Mouse (Mus musculus): ENCODE data around the gene Tmem178b. TPM values are rescaled to one million over a fixed set of nuclear protein-coding genes. Genes with fewer than 3 reads are reported as not detected.

The Tmem178b gene
- polyA plus RNA-seq, 1 experiment from 2014 or later = 1.8 TPM

DNA sequence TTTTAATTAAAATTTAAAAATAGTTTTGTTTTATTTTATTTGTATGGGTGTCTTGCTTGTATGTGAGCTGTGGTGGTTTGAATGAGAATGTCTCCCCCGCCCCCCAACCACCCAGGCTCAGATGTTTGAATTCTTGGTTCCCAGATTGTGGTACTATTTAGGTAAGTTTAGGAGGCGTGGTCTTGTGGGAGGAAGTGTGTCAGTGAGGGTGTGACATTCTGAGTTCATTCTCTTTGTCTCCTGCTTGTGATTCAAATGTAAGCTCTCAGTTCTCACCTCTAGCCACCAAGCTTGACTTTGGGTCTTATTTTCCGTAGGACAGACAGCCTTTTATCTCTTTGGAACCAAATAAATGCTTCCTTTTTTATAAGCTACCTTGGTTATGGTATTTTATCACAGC lies 17.7 kb downstream of the Tmem178b start:
- 81% methylated on average over 3 of the region's 3 CpGs for WGBS
- no peaks in the 10 kb centered on the region for H3K36me3 ChIP-seq

DNA sequence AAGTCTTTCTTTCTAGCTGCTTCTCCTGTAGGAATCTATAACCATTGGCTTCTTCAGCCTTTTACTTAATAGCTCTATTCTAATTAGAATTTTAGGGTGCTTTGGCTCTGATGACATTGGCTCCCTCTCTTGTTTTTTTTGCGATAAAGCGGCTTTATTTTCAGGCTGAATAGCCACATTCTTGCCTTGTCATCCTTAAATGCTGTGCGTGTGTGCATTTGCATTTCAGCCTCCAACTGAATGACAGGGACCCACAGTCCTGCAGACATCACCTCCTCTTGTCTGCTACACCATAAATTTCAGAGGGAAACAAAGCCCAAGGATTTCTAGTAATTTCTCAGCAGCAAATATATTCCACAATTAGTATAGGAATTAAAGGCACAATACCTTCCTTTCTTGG lies 23.4 kb downstream of the Tmem178b start:
- DNase-seq (ENCODE audit: low spot score) = no peak
- H3K4me1 ChIP-seq = peaks cover 17% of the 10 kb centered on the region
- no peaks in the 10 kb centered on the region for H3K36me3 ChIP-seq
- H3K9me3 ChIP-seq (replicated peaks) = no peaks in the 10 kb centered on the region
- no peaks in the 10 kb centered on the region for H3K27me3 ChIP-seq (ENCODE audit: low read depth, poor library complexity, severe bottlenecking)
- H3K4me3 ChIP-seq = no peak overlapping the region
- WGBS = 73% methylated on average over 3 of the region's 3 CpGs
- no peak overlapping the region for H3K27ac ChIP-seq (replicated peaks)

More for the DNA sequence above, 17.7 kb downstream of the Tmem178b start:
- no peak for DNase-seq (ENCODE audit: low spot score)
- Histone ChIP-seq H3K4me3 (no peak overlapping the region), H3K9me3 (replicated peaks) (no peaks in the 10 kb centered on the region; the same call in 1 of the 2 replicates), H3K4me1 (peaks cover 4% of the 10 kb centered on the region; the same call in 1 of the 2 replicates), H3K27me3 (ENCODE audit: low read depth, poor library complexity, severe bottlenecking) (no peaks in the 10 kb centered on the region), H3K27ac (replicated peaks) (no peak overlapping the region)

DNA sequence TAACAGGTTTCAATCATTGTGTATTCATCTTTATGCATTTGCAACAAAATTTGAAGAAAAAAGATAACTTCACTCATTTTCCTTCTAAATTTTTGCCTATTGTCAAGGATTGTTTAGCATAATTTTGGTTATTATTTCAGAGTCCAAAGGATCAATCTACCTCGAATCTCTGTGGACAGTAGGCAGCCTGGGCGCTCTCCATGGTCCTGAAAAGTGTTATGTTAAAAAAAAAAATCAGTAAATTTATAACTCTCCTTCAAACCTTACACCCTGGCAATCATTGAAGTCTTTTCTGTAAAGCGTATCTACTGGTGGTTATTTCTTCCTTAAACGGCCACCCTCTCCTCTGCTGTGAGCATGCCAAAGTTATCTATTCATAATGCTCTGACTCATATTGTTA lies 26.2 kb downstream of the Tmem178b start:
- DNase-seq (ENCODE audit: low spot score) = no peak
- no peak overlapping the region for H3K27ac ChIP-seq (replicated peaks)
- H3K9me3 ChIP-seq (replicated peaks) = no peaks in the 10 kb centered on the region
- 68% methylated on average over 4 of the region's 4 CpGs for WGBS
- peaks cover 16% of the 10 kb centered on the region for H3K4me1 ChIP-seq
- no peaks in the 10 kb centered on the region for H3K27me3 ChIP-seq (ENCODE audit: low read depth, poor library complexity, severe bottlenecking)
- no peak overlapping the region for H3K4me3 ChIP-seq
- no peaks in the 10 kb centered on the region for H3K36me3 ChIP-seq

DNA sequence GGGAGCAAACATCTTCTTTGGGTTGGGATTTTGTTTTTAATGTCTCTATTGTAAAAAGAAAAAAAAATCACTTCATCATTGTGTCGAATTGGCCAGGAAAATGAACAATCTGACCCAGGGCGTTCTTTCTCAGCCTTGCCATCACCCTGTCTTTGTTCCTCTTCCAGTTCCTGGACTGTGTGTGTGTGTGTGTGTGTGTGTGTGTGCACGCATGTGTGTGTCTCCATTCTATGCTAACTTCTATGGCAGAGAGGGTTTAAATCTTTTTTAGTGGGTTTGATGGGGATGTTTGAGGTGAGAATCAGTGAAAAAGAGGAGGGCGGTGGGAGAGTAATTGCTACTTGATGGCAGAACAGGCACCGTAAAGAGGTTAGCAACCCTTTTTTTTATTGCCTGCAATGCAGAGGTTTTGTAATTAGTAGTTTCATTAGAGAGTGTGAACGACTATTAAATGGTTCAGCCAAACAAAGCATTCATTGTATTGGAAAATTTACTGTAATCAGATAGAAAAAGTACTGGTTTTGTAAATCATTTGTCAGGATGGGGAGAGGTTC lies 30.2 kb downstream of the Tmem178b start:
- Histone ChIP-seq H3K9me3 (replicated peaks) (no peaks in the 10 kb centered on the region), H3K27ac (replicated peaks) (no peak overlapping the region), H3K4me3 (no peak overlapping the region), H3K36me3 (no peaks in the 10 kb centered on the region), H3K27me3 (ENCODE audit: low read depth, poor library complexity, severe bottlenecking) (no peaks in the 10 kb centered on the region), H3K4me1 (peaks cover 3% of the 10 kb centered on the region; the same call in 1 of the 2 replicates)
- DNase-seq (ENCODE audit: low spot score) = no peak
- WGBS = 84% methylated on average over 6 of the region's 6 CpGs

- H3K9me3 ChIP-seq (replicated peaks) = no peaks in the 10 kb centered on the region
- H3K27me3 ChIP-seq (ENCODE audit: low read depth, poor library complexity, severe bottlenecking) = no peaks in the 10 kb centered on the region
- H3K27ac ChIP-seq (replicated peaks) = no peak overlapping the region
- no peak for DNase-seq (ENCODE audit: low spot score)
- no peaks in the 10 kb centered on the region for H3K36me3 ChIP-seq
- peaks cover 3% of the 10 kb centered on the region; the same call in 1 of the 2 replicates for H3K4me1 ChIP-seq
- no peak overlapping the region for H3K4me3 ChIP-seq
- 77% methylated on average over 11 of the region's 11 CpGs for WGBS
These were observed 30.8 kb downstream of the Tmem178b start for GRCm38 (mm10) chr6:39903845-39904244.

DNA sequence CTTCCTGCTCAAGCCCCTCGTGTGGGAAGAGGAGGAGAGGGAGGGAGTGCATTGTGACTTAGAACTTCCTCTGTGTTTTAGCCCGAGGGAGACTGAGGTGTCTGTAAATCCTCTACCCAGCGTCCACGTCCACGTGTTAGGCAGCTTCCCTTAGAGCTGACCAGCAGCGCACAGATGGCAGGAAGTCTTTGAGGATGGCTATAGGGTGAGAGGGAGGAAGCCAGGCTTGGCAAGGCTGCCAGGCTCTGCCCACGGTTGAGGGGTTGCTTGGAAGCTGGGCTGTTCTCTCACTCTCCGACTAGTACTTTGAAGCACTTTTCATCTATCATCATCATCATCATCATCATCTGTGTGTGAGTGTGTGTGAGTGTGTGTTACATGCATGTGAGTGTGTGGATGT lies 41.9 kb downstream of the Tmem178b start:
- DNase-seq (ENCODE audit: low spot score) = no peak
- Histone ChIP-seq H3K36me3 (no peaks in the 10 kb centered on the region), H3K27me3 (ENCODE audit: low read depth, poor library complexity, severe bottlenecking) (no peaks in the 10 kb centered on the region), H3K27ac (replicated peaks) (no peak overlapping the region), H3K9me3 (replicated peaks) (no peaks in the 10 kb centered on the region), H3K4me3 (no peak overlapping the region), H3K4me1 (peaks cover 16% of the 10 kb centered on the region)
- WGBS = 49% methylated on average over 8 of the region's 8 CpGs

DNA sequence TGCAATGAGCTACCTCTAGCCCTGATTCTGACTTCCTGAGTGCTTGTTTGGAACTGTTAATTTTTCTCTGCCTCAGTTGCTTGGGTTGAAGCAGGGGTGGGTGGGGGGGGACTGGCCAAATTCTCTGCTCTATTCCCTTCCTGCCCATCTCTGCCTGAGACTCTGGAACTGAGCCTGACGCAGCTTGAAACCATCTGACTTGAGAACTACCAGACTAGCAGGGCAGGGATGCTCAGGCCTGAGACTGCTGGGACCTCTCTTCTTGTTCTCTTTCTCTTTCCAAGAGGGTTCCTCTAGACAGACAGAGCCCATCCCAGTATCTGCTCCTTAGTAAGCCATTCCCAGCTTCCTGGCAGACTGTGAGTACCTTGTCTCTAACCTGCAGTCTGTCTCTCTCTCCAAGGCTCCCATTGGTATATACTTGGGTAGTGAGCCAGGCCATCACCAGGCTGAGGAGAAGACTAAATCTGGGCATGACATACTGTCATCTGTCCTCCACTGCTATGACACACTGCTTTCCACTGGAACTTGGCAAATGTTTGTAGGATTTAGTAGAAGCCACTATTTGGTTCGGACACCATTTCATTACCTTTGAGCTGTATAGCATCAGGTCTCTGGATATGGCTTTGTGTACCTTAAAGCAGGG lies 42.7 kb downstream of the Tmem178b start:
- Histone ChIP-seq H3K27me3 (ENCODE audit: low read depth, poor library complexity, severe bottlenecking) (no peaks in the 10 kb centered on the region), H3K36me3 (no peaks in the 10 kb centered on the region), H3K9me3 (replicated peaks) (no peaks in the 10 kb centered on the region), H3K4me3 (no peak overlapping the region), H3K27ac (replicated peaks) (no peak overlapping the region), H3K4me1 (peaks cover 16% of the 10 kb centered on the region)
- DNase-seq (ENCODE audit: low spot score) = no peak
- 83% methylated on average over 2 of the region's 2 CpGs for WGBS

GRCm38 (mm10) chr6:39916514-39916913 lies 43.4 kb downstream of the Tmem178b start:
- WGBS = 94% methylated on average over 4 of the region's 4 CpGs
- no peaks in the 10 kb centered on the region for H3K9me3 ChIP-seq (replicated peaks)
- no peak overlapping the region for H3K4me3 ChIP-seq
- no peaks in the 10 kb centered on the region for H3K36me3 ChIP-seq
- peaks cover 16% of the 10 kb centered on the region for H3K4me1 ChIP-seq
- peak overlapping the region; percentile 61 for H3K27ac ChIP-seq (replicated peaks)
- H3K27me3 ChIP-seq (ENCODE audit: low read depth, poor library complexity, severe bottlenecking) = no peaks in the 10 kb centered on the region
- DNase-seq (ENCODE audit: low spot score) = no peak

DNA sequence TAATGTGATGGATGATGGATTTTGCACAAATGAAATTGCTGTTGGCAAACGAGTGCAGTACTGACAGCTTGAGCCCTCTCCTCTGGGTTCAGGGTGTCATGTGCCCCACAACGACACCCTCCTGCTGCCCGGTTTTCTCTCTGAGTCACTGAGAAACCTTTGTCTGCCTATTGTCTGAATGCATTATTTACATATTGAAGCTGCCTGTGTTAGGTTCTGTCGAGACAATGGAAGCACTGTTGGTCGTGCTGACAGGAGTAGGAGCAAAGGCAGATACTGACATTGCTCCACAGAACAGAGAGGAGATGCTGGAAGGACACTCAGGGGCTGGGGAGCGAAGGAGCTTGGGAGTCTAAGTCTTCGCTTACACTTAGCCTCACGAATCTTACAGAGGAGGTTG lies 44.2 kb downstream of the Tmem178b start:
- Histone ChIP-seq H3K9me3 (replicated peaks) (no peaks in the 10 kb centered on the region), H3K27ac (replicated peaks) (peak overlapping the region; percentile 61; the same call in 1 of the 2 replicates), H3K27me3 (ENCODE audit: low read depth, poor library complexity, severe bottlenecking) (no peaks in the 10 kb centered on the region), H3K36me3 (no peaks in the 10 kb centered on the region), H3K4me3 (no peak overlapping the region), H3K4me1 (peaks cover 16% of the 10 kb centered on the region)
- whole genome bisulfite sequencing = 45% methylated on average over 8 of the region's 8 CpGs
- no peak for DNase-seq (ENCODE audit: low spot score)

- peak overlapping the region; percentile 61 for H3K27ac ChIP-seq (replicated peaks)
- peaks cover 16% of the 10 kb centered on the region for H3K4me1 ChIP-seq
- no peaks in the 10 kb centered on the region for H3K36me3 ChIP-seq
- H3K4me3 ChIP-seq = no peak overlapping the region
- no peaks in the 10 kb centered on the region for H3K27me3 ChIP-seq (ENCODE audit: low read depth, poor library complexity, severe bottlenecking)
- 92% methylated on average over 6 of the region's 6 CpGs for WGBS
- DNase-seq (ENCODE audit: low spot score) = no peak
- no peaks in the 10 kb centered on the region for H3K9me3 ChIP-seq (replicated peaks)
These were observed 44.7 kb downstream of the Tmem178b start for GRCm38 (mm10) chr6:39917729-39918128.

DNA sequence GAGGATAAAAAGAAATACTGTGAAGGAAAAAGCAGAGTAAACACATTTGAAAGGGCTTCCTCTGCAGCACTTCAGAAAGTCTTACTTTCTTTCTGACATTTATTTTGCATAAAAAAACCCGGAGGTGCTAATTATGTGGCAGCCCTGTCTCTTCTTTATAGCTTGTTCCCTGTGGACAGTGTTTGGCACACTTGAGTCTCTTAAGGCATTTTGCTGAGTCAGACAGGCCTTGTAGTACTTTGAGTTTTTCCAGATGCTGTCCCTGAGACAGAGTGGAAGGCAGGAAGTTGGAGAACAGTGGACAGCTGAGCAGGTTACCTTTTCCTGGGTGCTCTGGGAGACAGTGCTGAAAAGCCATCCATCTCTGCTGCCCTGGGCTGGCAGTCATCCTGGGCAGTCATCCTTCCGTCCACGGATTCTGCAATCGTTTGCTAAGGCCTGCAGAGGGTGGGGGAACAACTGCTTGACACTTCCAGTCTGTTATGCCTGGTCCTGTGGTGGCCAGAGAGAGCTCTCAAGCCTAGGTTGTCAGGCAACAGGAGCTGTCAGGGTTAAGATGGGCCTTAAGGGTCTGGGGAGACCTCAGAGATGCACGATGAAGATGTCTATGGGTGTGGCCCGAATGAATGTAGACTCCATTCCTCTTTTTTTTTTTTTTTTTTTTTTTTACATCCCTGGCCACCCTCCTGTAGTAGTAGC lies 46.1 kb downstream of the Tmem178b start:
- peaks cover 16% of the 10 kb centered on the region for H3K4me1 ChIP-seq
- no peak for DNase-seq (ENCODE audit: low spot score)
- H3K27ac ChIP-seq (replicated peaks) = no peak overlapping the region
- H3K9me3 ChIP-seq (replicated peaks) = no peaks in the 10 kb centered on the region
- no peaks in the 10 kb centered on the region for H3K27me3 ChIP-seq (ENCODE audit: low read depth, poor library complexity, severe bottlenecking)
- no peaks in the 10 kb centered on the region for H3K36me3 ChIP-seq
- no peak overlapping the region for H3K4me3 ChIP-seq
- 88% methylated on average over 6 of the region's 6 CpGs for WGBS

DNA sequence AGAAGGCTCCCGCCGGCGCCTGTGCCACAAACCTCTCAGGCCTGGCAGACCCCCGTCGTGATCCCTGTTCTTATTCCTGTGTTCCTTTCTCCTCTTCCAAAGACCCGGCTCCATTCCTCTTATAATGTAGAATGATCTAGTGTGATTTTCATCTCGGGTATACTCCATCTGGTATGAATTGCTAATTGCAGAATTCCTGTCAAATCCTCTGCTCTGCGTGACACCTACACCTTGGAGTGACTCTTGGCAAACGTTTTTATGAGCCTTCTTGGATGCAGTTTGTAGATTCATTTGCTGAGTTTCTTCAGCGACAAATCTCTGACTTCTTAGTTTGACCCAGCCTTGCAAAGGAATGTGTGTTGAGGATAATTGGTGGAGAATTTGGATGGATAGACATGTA lies 53.4 kb downstream of the Tmem178b start:
- H3K4me1 ChIP-seq = peaks cover 5% of the 10 kb centered on the region; the same call in 1 of the 2 replicates
- 83% methylated on average over 10 of the region's 10 CpGs for WGBS

GRCm38 (mm10) chr6:39936590-39936989 lies 63.5 kb downstream of the Tmem178b start:
- Histone ChIP-seq H3K4me1 (no peaks in the 10 kb centered on the region), H3K36me3 (no peaks in the 10 kb centered on the region), H3K9me3 (replicated peaks) (no peaks in the 10 kb centered on the region), H3K27ac (replicated peaks) (no peak overlapping the region), H3K27me3 (ENCODE audit: low read depth, poor library complexity, severe bottlenecking) (no peaks in the 10 kb centered on the region), H3K4me3 (no peak overlapping the region)
- 86% methylated on average over 3 of the region's 3 CpGs for WGBS
- no peak for DNase-seq (ENCODE audit: low spot score)

More for the DNA sequence above, 53.4 kb downstream of the Tmem178b start:
- H3K9me3 ChIP-seq (replicated peaks) = peaks cover 8% of the 10 kb centered on the region; the same call in 1 of the 2 replicates
- H3K36me3 ChIP-seq = no peaks in the 10 kb centered on the region
- no peak overlapping the region for H3K4me3 ChIP-seq
- no peaks in the 10 kb centered on the region for H3K27me3 ChIP-seq (ENCODE audit: low read depth, poor library complexity, severe bottlenecking)
- H3K27ac ChIP-seq (replicated peaks) = no peak overlapping the region
- DNase-seq (ENCODE audit: low spot score) = no peak
